Comparison of ENCODE assay signal across 10 mouse cellular contexts in genomic region chr7:96864894-96865722, GRCm38 (mm10).
A peak's percentile ranks its signal among the peaks of the same experiment; 100 is the strongest.
DNase-seq lines count a peak whose midpoint lies in the region; ATAC-seq and TF ChIP-seq lines count a peak whose summit lies in the region.
"Had no signal": no experiment of that assay in that cellular context is flagged by ENCODE, and none has a peak within 500 bp of the region (broad histone marks: within the 10 kb centered on the region; RNA-seq: fewer than 3 reads in every experiment).

No protein-coding gene starts in this region.

- TF ChIP-seq CTCF in embryonic fibroblast, embryonic 13.5 days (IDR thresholded peaks at IDR 0.05; ENCODE audit: borderline replicate concordance, insufficient read depth, low read length), result no peak

- H3K4me2 ChIP-seq in embryonic facial prominence, embryonic 11.5 days (ENCODE audit: low read depth, low read length), result no peak overlapping the region
- H3K4me2 ChIP-seq in neural tube, embryonic 14.5 days (ENCODE audit: low read depth, low read length), result no peak overlapping the region
- H3K4me2 ChIP-seq: liver, embryonic 13.5 days had no signal

- H3K9me3 ChIP-seq in embryonic facial prominence, embryonic 11.5 days (replicated peaks; ENCODE audit: control insufficient read depth, low read length), result no peaks in the 10 kb centered on the region
- H3K9me3 ChIP-seq in embryonic facial prominence, embryonic 10.5 days, result no peaks in the 10 kb centered on the region
- H3K9me3 ChIP-seq in neural tube, embryonic 14.5 days (ENCODE audit: control insufficient read depth, low read length), result no peaks in the 10 kb centered on the region
- H3K9me3 ChIP-seq: liver, embryonic 13.5 days had no signal

- H3K4me3 ChIP-seq in embryonic facial prominence, embryonic 11.5 days (ENCODE audit: low read depth, low read length), result no peak overlapping the region
- no peak overlapping the region for H3K4me3 ChIP-seq in embryonic facial prominence, embryonic 10.5 days
- no peak overlapping the region for H3K4me3 ChIP-seq in embryonic fibroblast, embryonic 13.5 days (ENCODE audit: insufficient read depth, low read length)
- no peak overlapping the region for H3K4me3 ChIP-seq in neural tube, embryonic 14.5 days (ENCODE audit: low read depth, low read length)
- H3K4me3 ChIP-seq: liver, embryonic 13.5 days had no signal

- 0 out of 2 replicates have a peak, but pooled peaks have one; percentile 36 for ATAC-seq in embryonic facial prominence, embryonic 11.5 days (replicated peaks; ENCODE audit: insufficient number of reproducible peaks, low FRiP score, low TSS enrichment, low read depth)
- ATAC-seq in neural tube, embryonic 14.5 days (ENCODE audit: low read depth), result peak; percentile 70

- WGBS in embryonic facial prominence, embryonic 11.5 days, result 60% methylated on average over 7 of the region's 7 CpGs
- 59% methylated on average over 7 of the region's 7 CpGs for WGBS in embryonic facial prominence, embryonic 10.5 days
- 16% methylated on average over 7 of the region's 7 CpGs for WGBS in neural tube, embryonic 14.5 days

- H3K27me3 ChIP-seq in embryonic facial prominence, embryonic 11.5 days (ENCODE audit: control insufficient read depth, insufficient read depth, low read length), result no peaks in the 10 kb centered on the region
- H3K27me3 ChIP-seq in embryonic facial prominence, embryonic 10.5 days (replicated peaks; ENCODE audit: low read depth, poor library complexity, severe bottlenecking), result no peaks in the 10 kb centered on the region
- H3K27me3 ChIP-seq in neural tube, embryonic 14.5 days (ENCODE audit: control insufficient read depth, insufficient read depth, low read length), result no peaks in the 10 kb centered on the region
- H3K27me3 ChIP-seq: liver, embryonic 13.5 days had no signal

- H3K27ac ChIP-seq in embryonic facial prominence, embryonic 11.5 days (replicated peaks; ENCODE audit: low read depth, low read length), result no peak overlapping the region
- no peak overlapping the region for H3K27ac ChIP-seq in embryonic facial prominence, embryonic 10.5 days (replicated peaks)
- H3K27ac ChIP-seq in embryonic fibroblast, embryonic 13.5 days (ENCODE audit: insufficient read depth, low read length), result peak overlapping the region; percentile 59
- peak overlapping the region; percentile 50; the same call in 1 of the 2 replicates for H3K27ac ChIP-seq in neural tube, embryonic 14.5 days (ENCODE audit: low read depth, low read length)
- H3K27ac ChIP-seq: kidney, postnatal 0 days; liver, embryonic 13.5 days had no signal

- DNase-seq in embryonic facial prominence, embryonic 11.5 days (ENCODE audit: low spot score), result no peak
- no peak for DNase-seq in embryonic facial prominence, embryonic 10.5 days (ENCODE audit: low spot score)
- peak; percentile 39 for DNase-seq in layer of hippocampus, adult 8-10 months (ENCODE audit: low spot score in 2 of 2)
- no peak for DNase-seq in right cerebral cortex, postnatal 14 days
- no peak for DNase-seq in gastrocnemius, adult 8-10 months (ENCODE audit: low spot score in 2 of 2)
- DNase-seq in cerebellum, adult 8-10 months, result no peak
- DNase-seq: liver, embryonic 13.5 days had no signal

- H3K36me3 ChIP-seq in embryonic facial prominence, embryonic 11.5 days (replicated peaks; ENCODE audit: control insufficient read depth, insufficient read depth, low read depth, low read length), result no peaks in the 10 kb centered on the region; the same call in none of the 2 replicates
- peaks cover 88% of the 10 kb centered on the region for H3K36me3 ChIP-seq in embryonic facial prominence, embryonic 10.5 days (replicated peaks)
- H3K36me3 ChIP-seq in neural tube, embryonic 14.5 days (ENCODE audit: control insufficient read depth, insufficient read depth, low read length), result no peaks in the 10 kb centered on the region
- H3K36me3 ChIP-seq: liver, embryonic 13.5 days had no signal

- TF ChIP-seq POLR2A in embryonic fibroblast, embryonic 13.5 days (IDR thresholded peaks at IDR 0.05; ENCODE audit: low read depth, low read length), result no peak

- no peaks in the 10 kb centered on the region; the same call in 1 of the 2 replicates for H3K4me1 ChIP-seq in embryonic facial prominence, embryonic 11.5 days (ENCODE audit: control insufficient read depth, insufficient read depth, low read length)
- H3K4me1 ChIP-seq in embryonic facial prominence, embryonic 10.5 days, result peaks cover 13% of the 10 kb centered on the region
- peaks cover 11% of the 10 kb centered on the region for H3K4me1 ChIP-seq in embryonic fibroblast, embryonic 13.5 days (ENCODE audit: control insufficient read depth, insufficient read depth, low read length)
- H3K4me1 ChIP-seq in neural tube, embryonic 14.5 days (ENCODE audit: control insufficient read depth, insufficient read depth, low read length), result 0 out of 2 replicates have a peak, but pooled peaks cover 11% of the 10 kb centered on the region
- H3K4me1 ChIP-seq: liver, embryonic 13.5 days had no signal

- no peak overlapping the region for H3K9ac ChIP-seq in embryonic facial prominence, embryonic 11.5 days (replicated peaks; ENCODE audit: low read length)
- H3K9ac ChIP-seq in neural tube, embryonic 14.5 days (replicated peaks; ENCODE audit: low read depth, low read length), result no peak overlapping the region
- H3K9ac ChIP-seq: liver, embryonic 13.5 days had no signal

Comparison
In these comparisons a context has a peak if more than half of its experiments do, and no peak if none do; other contexts are left out.
1. DNase-seq: peak in layer of hippocampus, adult 8-10 months (2 of 2); none in embryonic facial prominence, embryonic 11.5 days (single experiment), embryonic facial prominence, embryonic 10.5 days (single experiment), right cerebral cortex, postnatal 14 days (single experiment), gastrocnemius, adult 8-10 months (0 of 2) and cerebellum, adult 8-10 months (single experiment).
2. H3K27ac ChIP-seq: peak in embryonic fibroblast, embryonic 13.5 days (single experiment) and neural tube, embryonic 14.5 days (single experiment); none in embryonic facial prominence, embryonic 11.5 days (single experiment) and embryonic facial prominence, embryonic 10.5 days (single experiment).